Mouse (Mus musculus) hindbrain, embryonic 11.5 days (tissue): ENCODE measurements around the gene Naaladl2. TPM values are rescaled to one million over a fixed set of nuclear protein-coding genes. Genes with fewer than 3 reads are reported as not detected.

Source experiments
- ATAC-seq: fragments of 200-750 bp; cut with Nextera tagmentation; 2 replicates; pipeline ENCODE4 v1.8.0; 2017; ENCODE audit warnings: mild to moderate bottlenecking, moderate TSS enrichment, moderate library complexity; ENCODE audit not compliant: low FRiP score
- DNase-seq: peaks from one replicate; pipeline ENCODE4 v3.0.0-alpha.2; 2015; ENCODE audit warnings: low spot score
- H3K27ac ChIP-seq: fragments of 300-500 bp; sonication (generic); 2 replicates; pipeline ENCODE4 v1.5.1; 2014; ENCODE audit warnings: mild to moderate bottlenecking, low read depth, low read length
- H3K27me3 ChIP-seq: fragments of 300-500 bp; sonication (generic); 2 replicates; pipeline ENCODE4 v1.6.1; 2014; ENCODE audit warnings: mild to moderate bottlenecking, low read length, moderate library complexity, mixed read lengths; ENCODE audit not compliant: control insufficient read depth, insufficient read depth
- H3K36me3 ChIP-seq: fragments of 300-500 bp; sonication (generic); 2 replicates; pipeline ENCODE4 v1.6.1; 2014; ENCODE audit warnings: mild to moderate bottlenecking, low read length, moderate library complexity, mixed read lengths; ENCODE audit not compliant: control insufficient read depth, insufficient read depth
- H3K4me1 ChIP-seq: fragments of 300-500 bp; sonication (generic); replicated peaks from 2 replicates; pipeline ENCODE4 v1.6.1; 2014; ENCODE audit warnings: low read length, mixed read lengths; ENCODE audit not compliant: control insufficient read depth, insufficient read depth
- H3K4me2 ChIP-seq: fragments of 300-500 bp; sonication (generic); replicated peaks from 2 replicates; pipeline ENCODE4 v1.6.1; 2014; ENCODE audit warnings: mild to moderate bottlenecking, low read depth, low read length
- H3K4me3 ChIP-seq: fragments of 300-500 bp; sonication (generic); 2 replicates; pipeline ENCODE4 v1.5.1; 2014; ENCODE audit warnings: low read depth, low read length
- H3K9ac ChIP-seq: fragments of 300-500 bp; sonication (generic); 2 replicates; pipeline ENCODE4 v1.6.1; 2014; ENCODE audit warnings: low read depth, low read length
- H3K9me3 ChIP-seq: fragments of 300-500 bp; sonication (generic); 2 replicates; pipeline ENCODE4 v1.6.1; 2016; ENCODE audit warnings: low read length; ENCODE audit not compliant: control insufficient read depth
- WGBS: fragments of 180-500 bp; shearing (Covaris S2); extraction: QIAGEN DNeasy Blood & Tissue Kit; methylation state at CpG from one replicate; pipeline ENCODE4 v1.1.7; 2014; 5-methylcytosine and 5-hydroxymethylcytosine counted together
- polyA plus RNA-seq: library from polyadenylated mRNA; unstranded; fragments of >200 nt; fragmentation: Nextera tagmentation; extraction: Ambion mirVana; gene quantifications from 2 replicates; pipeline ENCODE4 v1.2.1, GENCODE M21; 2014

The Naaladl2 gene
- polyA plus RNA-seq, 1 experiment from 2014 or later, result 1.0 TPM

GRCm38 (mm10) chr3:23758746-23759145, 1385.3 kb downstream of the Naaladl2 start:
- Histone ChIP-seq H3K27me3 (no peaks in the 10 kb centered on the region), H3K36me3 (no peaks in the 10 kb centered on the region), H3K4me2 (no peak overlapping the region), H3K4me3 (no peak overlapping the region), H3K9ac (no peak overlapping the region), H3K9me3 (no peaks in the 10 kb centered on the region), H3K4me1 (no peaks in the 10 kb centered on the region), H3K27ac (no peak overlapping the region)
- no peak for DNase-seq
- 93% methylated on average over 1 of the region's 1 CpGs for WGBS
- ATAC-seq, result no peak
